Mouse (Mus musculus): ENCODE measurements around the gene Rusc1.

DNA sequence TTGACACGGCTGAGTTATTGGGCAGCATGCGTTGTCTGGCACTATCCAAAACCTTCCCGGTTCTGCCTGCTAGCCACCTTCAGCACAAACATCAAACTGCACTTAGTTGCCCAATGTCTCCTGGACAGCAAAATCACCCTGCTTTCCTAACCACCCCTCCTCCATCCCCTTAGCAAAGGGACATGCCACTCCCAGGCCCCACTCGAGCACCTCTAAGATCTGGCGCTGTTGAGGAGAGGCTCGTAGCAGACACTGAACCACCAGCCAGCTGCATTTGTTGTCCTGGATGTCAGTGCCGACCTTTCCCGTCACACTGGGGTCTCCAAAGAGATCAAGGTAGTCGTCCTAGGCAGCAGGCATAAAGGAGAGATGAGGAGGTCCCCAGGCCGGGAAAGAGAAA lies 910 bp upstream of the Rusc1 start:
- TF ChIP-seq CTCF (IDR thresholded peaks at IDR 0.05; ENCODE audit: low read depth, low read length) (no peak), POLR2AphosphoS5 (IDR thresholded peaks at IDR 0.05; ENCODE audit: insufficient replicate concordance, low read depth, low read length) (no peak), TAL1 (conservative IDR thresholded peaks at IDR 0.05; ENCODE audit: low read depth, low read length) (no peak), GATA2 (IDR thresholded peaks at IDR 0.05; ENCODE audit: borderline replicate concordance, low read depth, low read length) (no peak)

Measured in G1E (cell line).